Mouse (Mus musculus) limb, embryonic 12.5 days (tissue): ENCODE measurements around the gene Epha6. TPM values are rescaled to one million over a fixed set of nuclear protein-coding genes. Genes with fewer than 3 reads are reported as not detected.
"Not testable (repeated sequence)": the region's sequence is repeated elsewhere in the genome, so short reads cannot be mapped to it uniquely, and the experiment has no call there.

Experiments
- ATAC-seq: fragments of 200-750 bp; cut with Nextera tagmentation; 2 replicates; pipeline ENCODE4 v1.8.0; 2017; ENCODE audit warnings: low read depth, moderate TSS enrichment; ENCODE audit not compliant: insufficient number of reproducible peaks, insufficient read depth, low FRiP score, low TSS enrichment
- H3K27ac ChIP-seq: fragments of 300-500 bp; sonication (generic); 2 replicates; pipeline ENCODE4 v1.5.1; 2016; ENCODE audit warnings: mild to moderate bottlenecking, moderate library complexity
- H3K27me3 ChIP-seq: fragments of 300-500 bp; sonication (generic); 2 replicates; pipeline ENCODE4 v1.6.1; 2016; ENCODE audit warnings: mild to moderate bottlenecking, moderate library complexity
- H3K36me3 ChIP-seq: fragments of 300-500 bp; sonication (generic); 2 replicates; pipeline ENCODE4 v1.6.1; 2016; ENCODE audit warnings: mild to moderate bottlenecking, moderate library complexity
- H3K4me1 ChIP-seq: fragments of 300-500 bp; sonication (generic); replicated peaks from 2 replicates; pipeline ENCODE4 v1.6.1; 2016
- H3K4me2 ChIP-seq: fragments of 300-500 bp; sonication (generic); 2 replicates; pipeline ENCODE4 v1.6.1; 2016; ENCODE audit warnings: mild to moderate bottlenecking, moderate library complexity
- H3K4me3 ChIP-seq: fragments of 300-500 bp; sonication (generic); replicated peaks from 2 replicates; pipeline ENCODE4 v1.5.1; 2016; ENCODE audit warnings: mild to moderate bottlenecking
- H3K9ac ChIP-seq: fragments of 300-500 bp; sonication (generic); replicated peaks from 2 replicates; pipeline ENCODE4 v1.6.1; 2016; ENCODE audit warnings: mild to moderate bottlenecking, moderate library complexity
- H3K9me3 ChIP-seq: fragments of 300-500 bp; sonication (generic); 2 replicates; pipeline ENCODE4 v1.6.1; 2016; ENCODE audit warnings: mild to moderate bottlenecking, moderate library complexity
- WGBS: fragments of 180-500 bp; shearing (Covaris S2); methylation state at CpG from one replicate; pipeline ENCODE4 v1.1.7; 2016; 5-methylcytosine and 5-hydroxymethylcytosine counted together
- polyA plus RNA-seq: library from polyadenylated mRNA; unstranded; fragments of >200 nt; fragmentation: Nextera tagmentation; extraction: Ambion mirVana; gene quantifications from 2 replicates; pipeline ENCODE4 v1.2.1, GENCODE M21; 2016

The Epha6 gene
- polyA plus RNA-seq, 1 experiment from 2014 or later, result 0.51 TPM

GRCm38 (mm10) chr16:59880073-59880472 lies 725.3 kb downstream of the Epha6 start:
- Histone ChIP-seq H3K4me2 (no peak overlapping the region), H3K27me3 (no peaks in the 10 kb centered on the region), H3K36me3 (no peaks in the 10 kb centered on the region), H3K4me1 (no peaks in the 10 kb centered on the region), H3K9ac (no peak overlapping the region), H3K4me3 (no peak overlapping the region), H3K9me3 (no peaks in the 10 kb centered on the region), H3K27ac (no peak overlapping the region)
- ATAC-seq, result no peak
- WGBS, result 90% methylated on average over 13 of the region's 13 CpGs

- H3K9ac ChIP-seq, result no peak overlapping the region
- H3K4me2 ChIP-seq, result no peak overlapping the region
- no peaks in the 10 kb centered on the region for H3K9me3 ChIP-seq
- no peak overlapping the region for H3K27ac ChIP-seq
- WGBS, result 94% methylated on average over 3 of the region's 3 CpGs
- H3K36me3 ChIP-seq, result no peaks in the 10 kb centered on the region
- H3K27me3 ChIP-seq, result no peaks in the 10 kb centered on the region
- H3K4me1 ChIP-seq, result no peaks in the 10 kb centered on the region
- ATAC-seq, result no peak
- no peak overlapping the region for H3K4me3 ChIP-seq
Measured at GRCm38 (mm10) chr16:59871792-59872191, 733.5 kb downstream of the Epha6 start.

- no peaks in the 10 kb centered on the region for H3K9me3 ChIP-seq
- no peak overlapping the region for H3K4me2 ChIP-seq
- WGBS, result 82% methylated on average over 7 of the region's 7 CpGs
- no peak overlapping the region for H3K9ac ChIP-seq
- H3K27ac ChIP-seq, result no peak overlapping the region
- H3K27me3 ChIP-seq, result no peaks in the 10 kb centered on the region
- H3K4me3 ChIP-seq, result no peak overlapping the region
- H3K4me1 ChIP-seq, result no peaks in the 10 kb centered on the region
- ATAC-seq, result no peak
- H3K36me3 ChIP-seq, result no peaks in the 10 kb centered on the region
Measured at GRCm38 (mm10) chr16:59854160-59854717, 751.1 kb downstream of the Epha6 start.

DNA sequence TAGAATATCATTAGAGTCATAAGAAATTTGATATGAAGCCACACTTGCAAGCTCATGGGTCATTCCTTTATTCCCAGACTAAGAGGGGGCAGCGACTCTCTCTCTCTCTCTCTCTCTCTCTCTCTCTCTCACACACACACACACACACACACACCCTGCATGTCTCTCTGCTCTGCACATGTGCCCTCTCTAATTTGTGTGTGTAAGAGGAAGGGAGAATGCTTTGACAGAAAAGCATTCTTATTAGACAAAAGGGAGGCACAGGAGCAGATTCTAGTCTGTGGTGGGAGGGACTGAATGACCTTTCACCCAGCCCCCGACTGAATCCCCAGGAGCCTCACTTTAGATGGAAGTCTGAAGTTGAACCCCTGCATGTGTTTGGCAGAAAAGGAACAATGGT lies 752.6 kb downstream of the Epha6 start:
- H3K27ac ChIP-seq, result no peak overlapping the region
- H3K27me3 ChIP-seq, result no peaks in the 10 kb centered on the region
- no peaks in the 10 kb centered on the region for H3K36me3 ChIP-seq
- no peak overlapping the region for H3K9ac ChIP-seq
- no peaks in the 10 kb centered on the region for H3K4me1 ChIP-seq
- no peak overlapping the region for H3K4me3 ChIP-seq
- H3K9me3 ChIP-seq, result no peaks in the 10 kb centered on the region
- H3K4me2 ChIP-seq, result no peak overlapping the region
- no peak for ATAC-seq
- 57% methylated on average over 2 of the region's 2 CpGs for WGBS

- 18% methylated on average over 3 of the region's 3 CpGs for WGBS
- ATAC-seq, result no peak
- no peaks in the 10 kb centered on the region for H3K36me3 ChIP-seq
Measured at GRCm38 (mm10) chr16:59846574-59846973, 758.8 kb downstream of the Epha6 start.

DNA sequence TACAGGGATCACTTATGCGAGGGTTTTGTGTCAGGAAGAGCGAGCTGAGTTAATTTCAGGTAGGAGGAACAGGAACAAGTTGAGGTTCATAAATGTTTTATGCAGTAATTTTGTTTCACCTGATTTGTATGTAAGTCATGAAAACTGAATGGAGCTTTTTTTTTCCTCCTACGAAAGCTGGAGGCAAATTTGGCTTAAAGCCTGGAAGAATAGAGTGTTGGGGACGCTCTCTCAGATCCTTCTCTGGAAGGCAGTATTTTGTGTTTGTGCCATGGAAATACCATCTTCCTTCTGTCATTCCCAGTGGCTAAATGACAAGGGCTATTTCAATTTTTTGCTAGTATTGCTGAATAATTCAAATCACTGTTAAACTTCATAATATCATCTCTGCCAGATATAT lies 768.6 kb downstream of the Epha6 start:
- 89% methylated on average over 4 of the region's 4 CpGs for WGBS
- H3K27me3 ChIP-seq, result no peaks in the 10 kb centered on the region
- no peak for ATAC-seq
- no peaks in the 10 kb centered on the region for H3K4me1 ChIP-seq
- no peaks in the 10 kb centered on the region for H3K36me3 ChIP-seq
- no peak overlapping the region for H3K27ac ChIP-seq
- H3K4me2 ChIP-seq, result no peak overlapping the region
- H3K9me3 ChIP-seq, result no peaks in the 10 kb centered on the region
- no peak overlapping the region for H3K9ac ChIP-seq
- H3K4me3 ChIP-seq, result no peak overlapping the region

More at GRCm38 (mm10) chr16:59846574-59846973, 758.8 kb downstream of the Epha6 start:
- Histone ChIP-seq H3K9ac (no peak overlapping the region), H3K27me3 (no peaks in the 10 kb centered on the region), H3K4me1 (no peaks in the 10 kb centered on the region), H3K27ac (no peak overlapping the region), H3K4me3 (no peak overlapping the region), H3K4me2 (no peak overlapping the region), H3K9me3 (no peaks in the 10 kb centered on the region)

GRCm38 (mm10) chr16:59836304-59836703 lies 769.0 kb downstream of the Epha6 start:
- H3K36me3 ChIP-seq, result no peaks in the 10 kb centered on the region
- 90% methylated on average over 10 of the region's 10 CpGs for WGBS
- H3K27ac ChIP-seq, result no peak overlapping the region
- H3K9ac ChIP-seq, result no peak overlapping the region
- no peak overlapping the region for H3K4me2 ChIP-seq
- H3K4me1 ChIP-seq, result no peaks in the 10 kb centered on the region
- H3K4me3 ChIP-seq, result no peak overlapping the region
- H3K9me3 ChIP-seq, result no peaks in the 10 kb centered on the region
- H3K27me3 ChIP-seq, result no peaks in the 10 kb centered on the region
- ATAC-seq, result no peak

- Histone ChIP-seq H3K4me1 (no peaks in the 10 kb centered on the region), H3K9me3 (no peaks in the 10 kb centered on the region), H3K36me3 (no peaks in the 10 kb centered on the region), H3K9ac (no peak overlapping the region), H3K4me2 (no peak overlapping the region), H3K4me3 (no peak overlapping the region), H3K27me3 (no peaks in the 10 kb centered on the region), H3K27ac (no peak overlapping the region)
- ATAC-seq, result no peak
- 60% methylated on average over 5 of the region's 5 CpGs for WGBS
Measured at GRCm38 (mm10) chr16:59832468-59832867, 772.9 kb downstream of the Epha6 start.

- no peaks in the 10 kb centered on the region for H3K27me3 ChIP-seq
- no peaks in the 10 kb centered on the region for H3K4me1 ChIP-seq
- H3K36me3 ChIP-seq, result no peaks in the 10 kb centered on the region
- no peaks in the 10 kb centered on the region for H3K9me3 ChIP-seq
- no peak overlapping the region for H3K4me2 ChIP-seq
- 84% methylated on average over 13 of the region's 13 CpGs for WGBS
- H3K4me3 ChIP-seq, result no peak overlapping the region
- H3K9ac ChIP-seq, result no peak overlapping the region
- no peak overlapping the region for H3K27ac ChIP-seq
- ATAC-seq, result no peak
Measured at GRCm38 (mm10) chr16:59829655-59830054, 775.7 kb downstream of the Epha6 start.

DNA sequence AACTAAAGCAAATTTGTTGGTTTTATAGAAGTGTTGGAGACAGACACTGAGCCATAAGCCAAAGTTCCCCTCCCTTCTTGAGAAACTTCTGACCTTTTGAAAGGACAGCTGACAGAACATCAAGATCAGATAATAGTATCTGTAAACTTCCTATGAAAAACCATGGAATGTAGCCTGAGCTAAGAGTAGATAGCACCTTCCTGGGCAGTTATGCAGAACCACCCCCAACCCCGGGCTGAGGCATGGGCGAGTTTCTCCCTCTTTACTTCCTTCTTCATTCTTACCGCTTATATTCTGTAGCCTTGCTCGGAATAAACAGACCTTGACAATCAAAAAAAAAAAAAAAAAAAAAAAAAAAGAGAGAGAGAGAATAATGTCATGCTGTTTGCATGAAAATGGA lies 805.5 kb downstream of the Epha6 start:
- not testable (repeated sequence) for H3K4me1 ChIP-seq, H3K27me3 ChIP-seq, H3K9me3 ChIP-seq, H3K27ac ChIP-seq, H3K4me3 ChIP-seq, ATAC-seq, H3K4me2 ChIP-seq, H3K9ac ChIP-seq, H3K36me3 ChIP-seq
- WGBS, result 91% methylated on average over 4 of the region's 4 CpGs

- H3K9me3 ChIP-seq, result no peaks in the 10 kb centered on the region
- WGBS, result 88% methylated on average over 2 of the region's 2 CpGs
- no peak overlapping the region for H3K4me2 ChIP-seq
- H3K27me3 ChIP-seq, result no peaks in the 10 kb centered on the region
- no peak overlapping the region for H3K27ac ChIP-seq
- H3K4me3 ChIP-seq, result no peak overlapping the region
- no peaks in the 10 kb centered on the region for H3K36me3 ChIP-seq
- H3K4me1 ChIP-seq, result no peaks in the 10 kb centered on the region
- ATAC-seq, result no peak
- no peak overlapping the region for H3K9ac ChIP-seq
Measured at GRCm38 (mm10) chr16:59772297-59772696, 833.0 kb downstream of the Epha6 start.

DNA sequence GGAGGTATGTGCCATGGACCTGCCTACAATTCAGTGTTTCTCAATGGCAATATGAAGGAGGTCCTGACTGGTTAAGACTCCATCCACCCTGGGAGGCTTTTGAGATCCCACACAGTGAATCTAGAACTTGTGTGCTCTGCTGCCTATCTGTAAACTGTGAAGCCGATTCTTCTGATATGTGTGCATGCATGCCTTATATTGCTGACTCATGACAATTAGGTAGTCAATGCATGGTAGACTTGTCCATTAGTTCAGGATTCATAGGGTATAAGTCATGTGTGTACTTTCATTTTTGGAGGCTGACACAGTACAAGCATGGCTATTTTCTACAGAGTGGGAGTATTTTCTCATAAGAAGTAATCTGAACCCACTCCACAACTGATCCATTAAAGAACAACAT lies 834.9 kb downstream of the Epha6 start:
- Histone ChIP-seq H3K9ac (no peak overlapping the region), H3K9me3 (no peaks in the 10 kb centered on the region), H3K4me1 (no peaks in the 10 kb centered on the region), H3K27me3 (no peaks in the 10 kb centered on the region), H3K27ac (no peak overlapping the region), H3K4me2 (no peak overlapping the region), H3K4me3 (no peak overlapping the region), H3K36me3 (no peaks in the 10 kb centered on the region)
- ATAC-seq, result no peak
- WGBS, result 98% methylated on average over 1 of the region's 1 CpGs
